Mouse (Mus musculus) megakaryocyte, embryonic 14.5 days (primary cell): ENCODE measurements around the gene 7530416G11Rik.

Experiments
- FLI1 ChIP-seq: IDR thresholded peaks from 2 replicates; pipeline ENCODE4 v1.6.1; 2012; ENCODE audit warnings: low read length, inconsistent platforms, mixed read lengths
- GATA1 ChIP-seq: IDR thresholded peaks from 3 replicates; pipeline ENCODE4 v1.6.1; 2012; ENCODE audit warnings: mixed read lengths, low read length, inconsistent platforms, borderline replicate concordance

DNA sequence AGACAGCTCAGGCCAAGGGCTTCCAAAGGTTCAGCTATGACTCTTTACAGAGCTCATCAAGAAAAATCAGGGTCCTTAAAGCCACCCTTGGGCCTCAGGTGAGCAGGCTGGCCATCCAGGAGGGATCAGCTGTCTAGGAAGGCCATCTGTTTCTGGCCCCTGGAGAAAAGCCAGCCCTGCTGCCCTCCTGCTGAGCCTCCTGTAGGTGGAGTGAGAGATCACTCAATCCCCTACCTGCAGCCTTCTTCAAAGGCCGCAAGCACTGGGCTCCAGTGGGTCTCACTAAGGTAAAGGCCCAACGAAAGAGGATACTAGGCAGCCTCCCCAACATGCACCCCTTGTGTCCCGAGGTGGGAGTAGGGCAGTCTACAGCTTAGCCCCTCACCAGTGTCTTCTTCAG, 29.0 kb upstream of the 7530416G11Rik start:
- no peak for TF ChIP-seq FLI1
- TF ChIP-seq GATA1: no peak
